Mouse (Mus musculus) v-Abl transformed pro-B cells (cell line): Measurements from ENCODE around the gene Vmn2r73.
"Not testable (repeated sequence)": the region's sequence is repeated elsewhere in the genome, so short reads cannot be mapped to it uniquely, and the experiment has no call there.

Source experiments
- in situ Hi-C, 2 experiments: fragments of 400-800 bp; cut with MboI; formaldehyde crosslinking; loops; one replicate each; pipeline ENCODE4 v1.15.1; 2025; ENCODE audit not compliant: unreplicated experiment in 2 of 2

Vmn2r73 gene

DNA sequence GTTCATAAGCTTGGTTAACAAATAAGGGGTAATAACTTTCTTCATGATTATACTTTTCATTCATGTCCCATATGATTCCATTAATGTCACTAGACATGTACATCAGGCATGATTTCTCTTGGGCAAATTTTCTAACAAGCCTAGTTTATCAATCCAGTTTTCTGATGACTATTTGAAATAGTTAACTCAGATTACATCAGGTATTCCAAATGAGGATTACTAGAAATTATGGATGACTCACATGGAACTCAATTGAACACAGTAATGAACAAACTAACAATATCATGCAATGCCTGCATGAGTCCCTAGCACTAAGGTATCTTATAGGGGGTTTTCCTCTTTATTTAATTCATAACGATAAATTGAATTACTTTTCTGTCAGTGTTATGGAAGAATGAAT lies at the start of gene Vmn2r73:
Vmn2r73 (minus strand) TSS at position 101 of the 400 bp plus-strand sequence.
- in situ Hi-C loops = no loop called here

GRCm38 (mm10) chr7:85840090-85840948 lies 35.7 kb downstream of the Vmn2r73 start:
- in situ Hi-C loops = no loop called here

DNA sequence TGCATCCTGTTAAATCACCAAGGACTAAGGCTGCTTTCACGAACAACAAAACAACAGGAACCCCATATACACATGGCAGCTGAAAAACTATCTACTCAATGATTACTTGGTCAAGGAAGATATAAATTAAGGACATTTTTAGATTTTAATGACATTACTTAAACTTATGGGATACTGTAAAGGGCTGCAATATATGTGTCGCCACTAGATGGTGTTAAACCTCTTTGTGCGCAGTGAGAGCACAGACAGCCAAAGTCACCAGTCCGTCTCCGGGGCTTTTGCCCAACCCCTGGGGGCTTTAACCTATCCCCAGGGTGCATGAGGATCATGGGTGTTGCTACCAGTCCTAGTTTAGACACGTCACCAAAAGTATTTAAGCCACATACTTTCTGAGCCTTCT lies 58.0 kb downstream of the Vmn2r73 start:
- in situ Hi-C loops = not testable (repeated sequence)
